Mouse (Mus musculus): ENCODE data around the gene Tldc1. TPM values are rescaled to one million over a fixed set of nuclear protein-coding genes. Genes with fewer than 3 reads are reported as not detected.

Gene Tldc1
- polyA plus RNA-seq, 1 experiment from 2014 or later = 11.1 TPM

- no peak for DNase-seq (ENCODE audit: low spot score)
- Histone ChIP-seq H3K4me2 (ENCODE audit: low read length) (no peak overlapping the region), H3K9me3 (ENCODE audit: control insufficient read depth, low read length) (no peaks in the 10 kb centered on the region), H3K36me3 (ENCODE audit: control insufficient read depth, insufficient read depth, low read length) (no peaks in the 10 kb centered on the region), H3K27me3 (replicated peaks; ENCODE audit: control insufficient read depth, insufficient read depth, low read length) (no peaks in the 10 kb centered on the region), H3K9ac (ENCODE audit: low read length) (no peak overlapping the region), H3K4me1 (replicated peaks; ENCODE audit: control insufficient read depth, insufficient read depth, low read length) (peaks cover 25% of the 10 kb centered on the region), H3K27ac (ENCODE audit: low read depth) (no peak overlapping the region), H3K4me3 (ENCODE audit: low read depth, low read length) (no peak overlapping the region)
- 75% methylated on average over 3 of the region's 3 CpGs for WGBS
- no peak for ATAC-seq (replicated peaks; ENCODE audit: low FRiP score, low TSS enrichment, low read depth)
Observed at GRCm38 (mm10) chr8:119795651-119796050, 17.4 kb upstream of the Tldc1 start.

- WGBS = 43% methylated on average over 7 of the region's 7 CpGs
- ATAC-seq (replicated peaks; ENCODE audit: low FRiP score, low TSS enrichment, low read depth) = no peak
- H3K4me3 ChIP-seq (ENCODE audit: low read depth, low read length) = no peak overlapping the region
- no peaks in the 10 kb centered on the region for H3K9me3 ChIP-seq (ENCODE audit: control insufficient read depth, low read length)
- no peaks in the 10 kb centered on the region for H3K27me3 ChIP-seq (replicated peaks; ENCODE audit: control insufficient read depth, insufficient read depth, low read length)
- no peak overlapping the region for H3K4me2 ChIP-seq (ENCODE audit: low read length)
- no peak overlapping the region for H3K9ac ChIP-seq (ENCODE audit: low read length)
- DNase-seq (ENCODE audit: low spot score) = no peak
- no peaks in the 10 kb centered on the region for H3K36me3 ChIP-seq (ENCODE audit: control insufficient read depth, insufficient read depth, low read length)
- H3K27ac ChIP-seq (ENCODE audit: low read depth) = no peak overlapping the region
- peaks cover 25% of the 10 kb centered on the region for H3K4me1 ChIP-seq (replicated peaks; ENCODE audit: control insufficient read depth, insufficient read depth, low read length)
Observed at GRCm38 (mm10) chr8:119794689-119795088, 16.5 kb upstream of the Tldc1 start.

GRCm38 (mm10) chr8:119791804-119792704, 13.8 kb upstream of the Tldc1 start:
- no peak overlapping the region for H3K9ac ChIP-seq (ENCODE audit: low read length)
- no peak for DNase-seq (ENCODE audit: low spot score)
- H3K4me2 ChIP-seq (ENCODE audit: low read length) = no peak overlapping the region
- 37% methylated on average over 16 of the region's 16 CpGs for WGBS
- no peaks in the 10 kb centered on the region for H3K36me3 ChIP-seq (ENCODE audit: control insufficient read depth, insufficient read depth, low read length)
- H3K27ac ChIP-seq (ENCODE audit: low read depth) = peak overlapping the region; percentile 70
- peaks cover 13% of the 10 kb centered on the region for H3K4me1 ChIP-seq (replicated peaks; ENCODE audit: control insufficient read depth, insufficient read depth, low read length)
- H3K4me3 ChIP-seq (ENCODE audit: low read depth, low read length) = no peak overlapping the region
- peak; percentile 63; the same call in 1 of the 2 replicates for ATAC-seq (replicated peaks; ENCODE audit: low FRiP score, low TSS enrichment, low read depth)
- H3K9me3 ChIP-seq (ENCODE audit: control insufficient read depth, low read length) = no peaks in the 10 kb centered on the region
- H3K27me3 ChIP-seq (replicated peaks; ENCODE audit: control insufficient read depth, insufficient read depth, low read length) = no peaks in the 10 kb centered on the region

- WGBS = 90% methylated on average over 7 of the region's 7 CpGs
- ATAC-seq (replicated peaks; ENCODE audit: low FRiP score, low TSS enrichment, low read depth) (no peak), DNase-seq (ENCODE audit: low spot score) (no peak)
- Histone ChIP-seq H3K4me3 (ENCODE audit: low read depth, low read length) (no peak overlapping the region), H3K9ac (ENCODE audit: low read length) (no peak overlapping the region), H3K4me2 (ENCODE audit: low read length) (no peak overlapping the region), H3K27me3 (replicated peaks; ENCODE audit: control insufficient read depth, insufficient read depth, low read length) (no peaks in the 10 kb centered on the region), H3K36me3 (ENCODE audit: control insufficient read depth, insufficient read depth, low read length) (no peaks in the 10 kb centered on the region), H3K9me3 (ENCODE audit: control insufficient read depth, low read length) (no peaks in the 10 kb centered on the region), H3K27ac (ENCODE audit: low read depth) (no peak overlapping the region), H3K4me1 (replicated peaks; ENCODE audit: control insufficient read depth, insufficient read depth, low read length) (peaks cover 13% of the 10 kb centered on the region)
Observed at GRCm38 (mm10) chr8:119789581-119789980, 11.4 kb upstream of the Tldc1 start.

GRCm38 (mm10) chr8:119788607-119789381, 10.6 kb upstream of the Tldc1 start:
- H3K27ac ChIP-seq (ENCODE audit: low read depth) = no peak overlapping the region
- H3K9me3 ChIP-seq (ENCODE audit: control insufficient read depth, low read length) = no peaks in the 10 kb centered on the region
- WGBS = 70% methylated on average over 9 of the region's 9 CpGs
- no peak overlapping the region for H3K9ac ChIP-seq (ENCODE audit: low read length)
- no peak overlapping the region for H3K4me3 ChIP-seq (ENCODE audit: low read depth, low read length)
- DNase-seq (ENCODE audit: low spot score) (no peak), ATAC-seq (replicated peaks; ENCODE audit: low FRiP score, low TSS enrichment, low read depth) (no peak)
- peaks cover 13% of the 10 kb centered on the region for H3K4me1 ChIP-seq (replicated peaks; ENCODE audit: control insufficient read depth, insufficient read depth, low read length)
- H3K36me3 ChIP-seq (ENCODE audit: control insufficient read depth, insufficient read depth, low read length) = no peaks in the 10 kb centered on the region
- no peaks in the 10 kb centered on the region for H3K27me3 ChIP-seq (replicated peaks; ENCODE audit: control insufficient read depth, insufficient read depth, low read length)
- no peak overlapping the region for H3K4me2 ChIP-seq (ENCODE audit: low read length)

GRCm38 (mm10) chr8:119787341-119787740, 9.1 kb upstream of the Tldc1 start:
- H3K4me3 ChIP-seq (ENCODE audit: low read depth, low read length) = no peak overlapping the region
- H3K27ac ChIP-seq (ENCODE audit: low read depth) = no peak overlapping the region
- H3K4me1 ChIP-seq (replicated peaks; ENCODE audit: control insufficient read depth, insufficient read depth, low read length) = peaks cover 13% of the 10 kb centered on the region
- DNase-seq (ENCODE audit: low spot score) (no peak), ATAC-seq (replicated peaks; ENCODE audit: low FRiP score, low TSS enrichment, low read depth) (no peak)
- WGBS = 37% methylated on average over 4 of the region's 4 CpGs
- no peaks in the 10 kb centered on the region for H3K27me3 ChIP-seq (replicated peaks; ENCODE audit: control insufficient read depth, insufficient read depth, low read length)
- H3K9ac ChIP-seq (ENCODE audit: low read length) = no peak overlapping the region
- no peaks in the 10 kb centered on the region for H3K36me3 ChIP-seq (ENCODE audit: control insufficient read depth, insufficient read depth, low read length)
- H3K9me3 ChIP-seq (ENCODE audit: control insufficient read depth, low read length) = no peaks in the 10 kb centered on the region
- no peak overlapping the region for H3K4me2 ChIP-seq (ENCODE audit: low read length)

GRCm38 (mm10) chr8:119786871-119787270, 8.7 kb upstream of the Tldc1 start:
- ATAC-seq (replicated peaks; ENCODE audit: low FRiP score, low TSS enrichment, low read depth) = no peak
- no peak for DNase-seq (ENCODE audit: low spot score)
- 64% methylated on average over 3 of the region's 3 CpGs for WGBS

GRCm38 (mm10) chr8:119785764-119786405, 7.7 kb upstream of the Tldc1 start:
- Histone ChIP-seq H3K4me2 (ENCODE audit: low read length) (no peak overlapping the region), H3K4me3 (ENCODE audit: low read depth, low read length) (no peak overlapping the region), H3K9me3 (ENCODE audit: control insufficient read depth, low read length) (no peaks in the 10 kb centered on the region), H3K36me3 (ENCODE audit: control insufficient read depth, insufficient read depth, low read length) (no peaks in the 10 kb centered on the region), H3K4me1 (replicated peaks; ENCODE audit: control insufficient read depth, insufficient read depth, low read length) (no peaks in the 10 kb centered on the region; the same call in 1 of the 2 replicates), H3K27me3 (replicated peaks; ENCODE audit: control insufficient read depth, insufficient read depth, low read length) (no peaks in the 10 kb centered on the region), H3K27ac (ENCODE audit: low read depth) (no peak overlapping the region), H3K9ac (ENCODE audit: low read length) (no peak overlapping the region)
- no peak for DNase-seq (ENCODE audit: low spot score)
- ATAC-seq (replicated peaks; ENCODE audit: low FRiP score, low TSS enrichment, low read depth) = no peak
- 61% methylated on average over 18 of the region's 18 CpGs for WGBS

More at GRCm38 (mm10) chr8:119786871-119787270, 8.7 kb upstream of the Tldc1 start:
- no peaks in the 10 kb centered on the region for H3K9me3 ChIP-seq (ENCODE audit: control insufficient read depth, low read length)
- H3K4me3 ChIP-seq (ENCODE audit: low read depth, low read length) = no peak overlapping the region
- H3K27ac ChIP-seq (ENCODE audit: low read depth) = no peak overlapping the region
- no peak overlapping the region for H3K4me2 ChIP-seq (ENCODE audit: low read length)
- no peak overlapping the region for H3K9ac ChIP-seq (ENCODE audit: low read length)
- peaks cover 8% of the 10 kb centered on the region for H3K4me1 ChIP-seq (replicated peaks; ENCODE audit: control insufficient read depth, insufficient read depth, low read length)
- H3K36me3 ChIP-seq (ENCODE audit: control insufficient read depth, insufficient read depth, low read length) = no peaks in the 10 kb centered on the region
- H3K27me3 ChIP-seq (replicated peaks; ENCODE audit: control insufficient read depth, insufficient read depth, low read length) = no peaks in the 10 kb centered on the region

Measured in intestine, embryonic 14.5 days (tissue).